In the genomic region with DNA sequence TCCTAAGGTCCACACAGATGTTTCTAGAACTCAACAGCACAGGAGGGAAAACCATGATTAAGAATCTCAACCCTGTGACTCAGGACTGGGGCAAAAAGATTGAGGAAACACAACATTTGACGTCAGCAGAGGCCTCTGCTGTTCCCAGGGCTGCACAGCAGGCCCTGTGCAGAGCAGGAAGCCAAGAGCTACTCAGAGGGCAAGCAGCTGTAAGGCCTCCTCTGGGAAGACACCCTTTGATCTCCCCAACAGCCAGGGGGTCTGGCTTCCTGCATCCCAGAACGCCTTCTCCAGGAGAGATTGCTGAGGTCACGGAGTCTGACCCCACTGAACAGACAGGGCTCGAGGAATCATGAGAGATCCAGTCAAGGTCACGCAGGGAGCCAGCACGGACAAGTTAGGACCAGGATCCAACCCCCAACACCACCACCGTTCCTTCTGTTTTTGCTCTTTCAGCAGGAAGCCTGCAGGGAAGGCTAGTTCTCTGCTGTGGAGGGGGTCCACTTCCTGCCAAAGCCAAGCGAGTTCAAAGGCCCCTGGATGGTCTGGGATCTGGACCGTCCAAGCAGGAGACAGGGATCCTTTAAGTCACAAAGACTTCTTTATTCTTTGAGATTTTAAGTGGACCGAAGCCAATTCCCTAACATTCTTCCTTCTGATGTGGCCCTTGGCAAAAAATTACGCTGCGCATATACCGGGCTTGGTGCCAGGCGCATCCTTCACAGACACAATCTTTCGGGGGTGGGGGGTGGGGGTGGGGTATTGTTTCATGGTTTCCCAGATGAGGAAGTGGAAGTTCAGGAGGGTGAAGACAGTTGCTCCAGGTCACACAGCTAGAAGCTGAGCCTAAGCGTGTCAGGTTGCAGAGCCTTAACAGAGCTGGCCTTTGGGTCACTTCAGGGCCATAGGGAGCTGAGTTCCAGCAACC, we compare ENCODE assay signal across 9 mouse cellular contexts. TPM values are rescaled to one million over a fixed set of nuclear protein-coding genes. Genes with fewer than 3 reads are reported as not detected.
DNase-seq lines count a peak whose midpoint lies in the region; ATAC-seq lines count a peak whose summit lies in the region.
"Had no signal": no experiment of that assay in that cellular context is flagged by ENCODE, and none has a peak within 500 bp of the region (broad histone marks: within the 10 kb centered on the region; RNA-seq: fewer than 3 reads in every experiment).

No protein-coding gene starts in this region.

- H3K4me2 ChIP-seq in hindbrain, embryonic 16.5 days (ENCODE audit: low read length) = no peak overlapping the region
- H3K4me2 ChIP-seq in liver, embryonic 12.5 days = no peak overlapping the region
- H3K4me2 ChIP-seq: neural tube, embryonic 12.5 days had no signal

- no peaks in the 10 kb centered on the region for H3K27me3 ChIP-seq in hindbrain, embryonic 16.5 days (replicated peaks; ENCODE audit: control insufficient read depth, insufficient read depth, low read length)
- peaks cover 13% of the 10 kb centered on the region for H3K27me3 ChIP-seq in liver, embryonic 12.5 days (replicated peaks)
- H3K27me3 ChIP-seq: neural tube, embryonic 12.5 days had no signal

- peaks cover 3% of the 10 kb centered on the region for H3K4me1 ChIP-seq in hindbrain, embryonic 16.5 days (ENCODE audit: control insufficient read depth, insufficient read depth, low read depth, low read length)
- peaks cover 42% of the 10 kb centered on the region for H3K4me1 ChIP-seq in liver, embryonic 12.5 days

- ATAC-seq in hindbrain, embryonic 16.5 days = peak; percentile 77
- ATAC-seq in liver, embryonic 12.5 days = peak; percentile 29; the same call in 1 of the 2 replicates
- ATAC-seq in erythroid progenitor cell, adult 5-6 weeks (replicated peaks; ENCODE audit: low FRiP score, poor library complexity, severe bottlenecking) = no peak
- ATAC-seq in erythroblast, adult 5-6 weeks (replicated peaks; ENCODE audit: low FRiP score, poor library complexity, severe bottlenecking) = no peak

- no peaks in the 10 kb centered on the region for H3K36me3 ChIP-seq in hindbrain, embryonic 16.5 days (ENCODE audit: control insufficient read depth, insufficient read depth, low read length)
- H3K36me3 ChIP-seq in liver, embryonic 12.5 days = no peaks in the 10 kb centered on the region
- H3K36me3 ChIP-seq: neural tube, embryonic 12.5 days had no signal

- peak overlapping the region; percentile 58 for H3K27ac ChIP-seq in hindbrain, embryonic 16.5 days (ENCODE audit: low read depth, low read length)
- H3K27ac ChIP-seq in liver, embryonic 12.5 days = peak overlapping the region; percentile 49
- H3K27ac ChIP-seq: neural tube, embryonic 12.5 days had no signal

- no peak overlapping the region for H3K9ac ChIP-seq in hindbrain, embryonic 16.5 days (ENCODE audit: low read depth, low read length)
- no peak overlapping the region for H3K9ac ChIP-seq in liver, embryonic 12.5 days
- H3K9ac ChIP-seq: neural tube, embryonic 12.5 days had no signal

- no peaks in the 10 kb centered on the region for H3K9me3 ChIP-seq in hindbrain, embryonic 16.5 days (ENCODE audit: control insufficient read depth, low read length)
- H3K9me3 ChIP-seq in liver, embryonic 12.5 days (replicated peaks) = no peaks in the 10 kb centered on the region
- H3K9me3 ChIP-seq: neural tube, embryonic 12.5 days had no signal

- DNase-seq in ES-CJ7 (ENCODE audit: low read depth, low spot score) = peak; percentile 30
- DNase-seq in adrenal gland, postnatal 36 days = peak; percentile 48 to 63
- DNase-seq in gastrocnemius, postnatal 10 days = peak; percentile 14
- DNase-seq in neural tube, embryonic 10.5 days (ENCODE audit: extremely low spot score, low spot score) = peak; percentile 59

- no peak overlapping the region for H3K4me3 ChIP-seq in hindbrain, embryonic 16.5 days (ENCODE audit: low read length)
- no peak overlapping the region for H3K4me3 ChIP-seq in liver, embryonic 12.5 days
- H3K4me3 ChIP-seq: neural tube, embryonic 12.5 days had no signal

- 39% methylated on average over 16 of the region's 16 CpGs for WGBS in hindbrain, embryonic 16.5 days
- 40% methylated on average over 16 of the region's 16 CpGs for WGBS in liver, embryonic 12.5 days (ENCODE audit: insufficient replicate concordance)

RNA-seq across cellular contexts. Expression of a gene that starts 34.2 kb away (rescaled TPM):
- 10 to 100 TPM; 26.8 TPM for total RNA-seq in adrenal gland, postnatal 36 days (2021)
- 10 to 100 TPM; 18.0 to 18.8 TPM for total RNA-seq in gastrocnemius, postnatal 10 days (2021)
- polyA plus RNA-seq in hindbrain, embryonic 16.5 days (2015; fragmentation: Nextera tagmentation; extraction: Ambion mirVana) = 29.8 and 33.2 TPM in 2 replicates
- polyA plus RNA-seq in liver, embryonic 12.5 days (2016; fragmentation: Nextera tagmentation; extraction: Ambion mirVana) = 12.1 and 12.6 TPM in 2 replicates
- total RNA-seq in erythroid progenitor cell, adult 5-6 weeks (2015; ENCODE audit: low replicate concordance) = 8.6 and 10.5 TPM in 2 replicates
- total RNA-seq in erythroid progenitor cell, adult 5-6 weeks (2017; ENCODE audit: low replicate concordance) = 0.08 and 0.26 TPM in 2 replicates
- 2.1 and 4.6 TPM in 2 replicates for total RNA-seq in erythroblast, adult 5-6 weeks (2015; ENCODE audit: low replicate concordance)
- total RNA-seq in erythroblast, adult 5-6 weeks (2017; ENCODE audit: low replicate concordance) = 0.09 and 0.98 TPM in 2 replicates

RNA-seq across cellular contexts. Expression of a gene that starts 43.3 kb away (rescaled TPM):
- 10 to 100 TPM in 1 of 2 experiments, 1 to 10 TPM in 1; 8.1 to 12.0 TPM for total RNA-seq in adrenal gland, postnatal 36 days (2021)
- total RNA-seq in gastrocnemius, postnatal 10 days (2021) = 1 to 10 TPM; 1.7 to 2.3 TPM
- 23.8 and 25.1 TPM in 2 replicates for polyA plus RNA-seq in hindbrain, embryonic 16.5 days (2015; fragmentation: Nextera tagmentation; extraction: Ambion mirVana)
- 1.3 and 1.8 TPM in 2 replicates for polyA plus RNA-seq in liver, embryonic 12.5 days (2016; fragmentation: Nextera tagmentation; extraction: Ambion mirVana)
- 0.36 TPM in 1 of 2 replicates, not detected in the other for total RNA-seq in erythroid progenitor cell, adult 5-6 weeks (2015; ENCODE audit: low replicate concordance)
- total RNA-seq in erythroid progenitor cell, adult 5-6 weeks (2017; ENCODE audit: low replicate concordance) = 0.90 TPM in 1 of 2 replicates, not detected in the other
- total RNA-seq in erythroblast, adult 5-6 weeks (2015; ENCODE audit: low replicate concordance) = not detected in 2 replicates
- total RNA-seq in erythroblast, adult 5-6 weeks (2017; ENCODE audit: low replicate concordance) = not detected in 2 replicates

Comparison
In these comparisons a context has a peak if more than half of its experiments do, and no peak if none do; other contexts are left out.
1. ATAC-seq: peak in hindbrain, embryonic 16.5 days (single experiment) and liver, embryonic 12.5 days (single experiment); none in erythroid progenitor cell, adult 5-6 weeks (single experiment) and erythroblast, adult 5-6 weeks (single experiment).
2. Peak in every context shown above with its lines, with median percentiles within 50 percentile points of each other: DNase-seq.